20 mouse cellular contexts compared by ENCODE assay signal in genomic region chr6:94536478-94536877, GRCm38 (mm10).
"Had no signal": no experiment of that assay in that cellular context is flagged by ENCODE, and none has a peak within 500 bp of the region (broad histone marks: within the 10 kb centered on the region; RNA-seq: fewer than 3 reads in every experiment).

No protein-coding gene starts in this region.

- H3K36me3 ChIP-seq: limb, embryonic 15.5 days; midbrain, embryonic 15.5 days; neural tube, embryonic 12.5 days; neural tube, embryonic 15.5 days had no signal

- H3K9me3 ChIP-seq: limb, embryonic 12.5 days; limb, embryonic 15.5 days; midbrain, embryonic 12.5 days; midbrain, embryonic 15.5 days; neural tube, embryonic 12.5 days; neural tube, embryonic 15.5 days had no signal

- H3K27ac ChIP-seq: limb, embryonic 12.5 days; limb, embryonic 15.5 days; liver, embryonic 14.5 days; macrophage; midbrain, embryonic 12.5 days; midbrain, embryonic 15.5 days; neural tube, embryonic 12.5 days; neural tube, embryonic 15.5 days had no signal

- H3K4me2 ChIP-seq: limb, embryonic 12.5 days; limb, embryonic 15.5 days; liver, embryonic 11.5 days; lung, embryonic 14.5 days; midbrain, embryonic 12.5 days; midbrain, embryonic 15.5 days; neural tube, embryonic 12.5 days; neural tube, embryonic 15.5 days had no signal

- ATAC-seq: liver, postnatal 0 days; lung, postnatal 0 days; midbrain, embryonic 15.5 days had no signal

- H3K4me3 ChIP-seq: limb, embryonic 12.5 days; limb, embryonic 15.5 days; midbrain, embryonic 12.5 days; midbrain, embryonic 15.5 days; neural tube, embryonic 12.5 days; neural tube, embryonic 15.5 days had no signal

- H3K9ac ChIP-seq: limb, embryonic 12.5 days; limb, embryonic 15.5 days; liver, embryonic 14.5 days; liver, postnatal 0 days; lung, embryonic 14.5 days; midbrain, embryonic 12.5 days; midbrain, embryonic 15.5 days; neural tube, embryonic 12.5 days; neural tube, embryonic 15.5 days had no signal

- H3K4me1 ChIP-seq: limb, embryonic 12.5 days; neural tube, embryonic 15.5 days had no signal

- DNase-seq: kidney, adult 9 months; kidney, postnatal 14 days; kidney, postnatal 4 days; left cerebral cortex, postnatal 4 days; liver, postnatal 0 days; lung, embryonic 14.5 days; right cerebral cortex, adult 18-20 months; right cerebral cortex, postnatal 14 days; spleen, adult 18-20 months; thymus, postnatal 25 days had no signal

- H3K27me3 ChIP-seq: limb, embryonic 12.5 days; limb, embryonic 15.5 days; midbrain, embryonic 12.5 days; midbrain, embryonic 15.5 days; neural tube, embryonic 12.5 days; neural tube, embryonic 15.5 days had no signal
